Mouse (Mus musculus) cortical plate, adult 2 months (tissue): ENCODE results near the gene Krtap28-13.

Experiments used
- CTCF ChIP-seq: fragments of 200-500 bp; IDR thresholded peaks from 2 replicates; pipeline ENCODE4 v1.5.1; 2011; ENCODE audit warnings: mild to moderate bottlenecking, control low read depth, low read length; ENCODE audit not compliant: insufficient read depth; ENCODE audit errors: extremely low read depth
- POLR2A ChIP-seq: fragments of 200-500 bp; IDR thresholded peaks from 2 replicates; pipeline ENCODE4 v1.6.1; 2011; ENCODE audit warnings: mild to moderate bottlenecking, low read length, control low read depth; ENCODE audit not compliant: insufficient read depth; ENCODE audit errors: extremely low read depth

- TF ChIP-seq CTCF: no peak
- no peak for TF ChIP-seq POLR2A
Observed at GRCm38 (mm10) chr1:83096935-83097334, 36.2 kb downstream of the Krtap28-13 start.
